Mouse (Mus musculus): ENCODE results near the gene Shc3.
A peak's percentile ranks its signal among the peaks of the same experiment; 100 is the strongest.

Shc3 gene

DNA sequence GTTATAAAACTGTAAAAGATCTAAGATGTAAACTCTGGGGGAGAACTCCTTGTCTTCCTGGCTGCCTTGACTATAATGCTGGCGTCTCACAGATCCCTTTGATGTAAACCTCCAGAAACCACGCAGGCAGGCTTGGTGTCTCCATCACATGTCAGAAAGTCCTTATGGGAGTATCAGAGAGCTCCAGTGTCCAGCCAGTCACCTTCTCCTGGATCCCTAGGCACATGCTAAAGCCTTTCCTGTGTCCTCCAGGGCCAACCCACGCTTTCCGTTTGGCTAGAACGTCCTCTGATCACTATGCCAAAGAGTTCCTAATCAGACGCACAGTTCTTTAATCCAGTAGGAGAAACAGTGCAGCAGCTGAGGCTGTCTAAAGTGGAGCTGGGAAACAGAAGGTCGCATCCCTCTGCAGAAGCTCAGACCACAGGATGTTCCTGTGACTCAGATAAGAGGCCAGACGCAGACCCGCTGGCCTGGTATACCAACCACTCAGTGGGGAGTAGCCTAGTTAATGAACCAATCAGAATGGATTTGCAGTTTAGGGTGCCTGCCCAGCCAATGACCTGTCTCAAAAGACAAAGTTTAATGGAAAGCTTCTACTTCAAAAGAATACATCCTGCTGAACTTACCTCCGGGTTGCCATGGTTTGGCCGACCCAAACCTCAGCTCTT lies 88.7 kb downstream of the Shc3 start:
- DNase-seq (ENCODE audit: low spot score in 2 of 2) = no peak

DNA sequence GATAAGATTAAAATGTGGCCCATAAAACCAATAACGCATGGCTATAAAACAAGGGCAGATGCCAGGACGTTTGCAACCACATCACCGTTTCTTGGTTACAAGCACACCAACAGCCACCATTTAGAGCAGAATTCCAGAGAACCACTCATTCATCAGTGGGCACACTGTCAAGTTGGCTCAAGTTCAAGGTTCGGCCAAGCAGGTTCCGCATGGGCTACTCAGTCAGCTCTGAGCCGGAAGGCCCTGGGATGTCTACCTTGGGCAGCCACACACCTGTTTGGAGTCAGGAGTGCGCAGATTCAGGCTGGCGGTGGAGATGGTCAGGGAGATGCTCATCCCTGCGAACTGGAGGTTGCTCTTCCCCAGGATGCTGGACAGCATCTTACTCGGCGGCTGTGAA lies 89.4 kb downstream of the Shc3 start:
- no peak for DNase-seq (ENCODE audit: low spot score in 2 of 2)

DNA sequence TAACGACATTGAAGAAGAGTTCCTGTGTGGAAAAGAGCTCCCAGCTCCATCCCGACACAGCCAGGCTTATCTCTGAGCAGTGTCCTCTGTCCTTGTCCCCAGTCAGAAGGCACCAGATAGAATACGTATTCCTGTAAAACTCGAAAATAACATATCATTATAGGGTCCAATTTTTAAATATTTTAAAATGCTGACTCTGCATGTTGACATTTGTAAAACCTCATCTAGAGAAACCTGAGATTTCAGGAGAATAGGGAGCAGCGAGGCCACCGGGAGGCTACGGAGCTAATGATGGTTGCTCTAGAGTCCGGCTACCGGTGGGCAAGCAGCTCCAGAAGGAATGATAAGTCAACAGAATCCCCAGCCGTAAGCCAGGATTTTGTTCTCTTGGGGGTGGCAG lies 92.2 kb downstream of the Shc3 start:
- DNase-seq (ENCODE audit: low spot score in 2 of 2) = no peak

DNA sequence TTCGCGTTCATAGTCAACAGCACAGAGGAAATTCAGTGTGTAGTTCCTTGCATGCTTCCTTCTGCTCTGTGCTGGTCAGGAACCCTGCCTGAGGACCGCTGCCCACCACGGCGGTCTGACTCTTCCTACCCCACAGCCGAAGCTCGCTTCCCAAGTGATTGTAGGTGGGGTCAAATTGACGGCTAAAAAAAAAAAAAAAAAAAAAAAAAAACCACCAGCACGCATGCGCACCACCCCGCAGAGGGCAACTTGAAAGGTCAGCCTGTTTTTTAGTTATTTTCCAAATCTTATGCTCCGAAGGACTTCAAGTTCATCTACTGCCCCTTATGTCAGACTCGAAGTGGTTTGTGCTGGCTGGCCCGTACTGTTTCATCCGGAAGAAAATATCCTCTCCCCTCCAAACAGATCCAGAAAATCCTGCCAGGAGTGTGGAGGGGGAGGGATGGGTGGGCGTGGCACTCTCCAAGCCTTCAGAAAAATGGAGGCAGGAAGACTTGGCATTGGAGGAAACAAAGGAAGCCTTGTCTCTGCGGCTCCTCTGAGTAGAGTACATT lies 100.4 kb downstream of the Shc3 start:
- no peak for DNase-seq (ENCODE audit: low spot score in 2 of 2)

DNA sequence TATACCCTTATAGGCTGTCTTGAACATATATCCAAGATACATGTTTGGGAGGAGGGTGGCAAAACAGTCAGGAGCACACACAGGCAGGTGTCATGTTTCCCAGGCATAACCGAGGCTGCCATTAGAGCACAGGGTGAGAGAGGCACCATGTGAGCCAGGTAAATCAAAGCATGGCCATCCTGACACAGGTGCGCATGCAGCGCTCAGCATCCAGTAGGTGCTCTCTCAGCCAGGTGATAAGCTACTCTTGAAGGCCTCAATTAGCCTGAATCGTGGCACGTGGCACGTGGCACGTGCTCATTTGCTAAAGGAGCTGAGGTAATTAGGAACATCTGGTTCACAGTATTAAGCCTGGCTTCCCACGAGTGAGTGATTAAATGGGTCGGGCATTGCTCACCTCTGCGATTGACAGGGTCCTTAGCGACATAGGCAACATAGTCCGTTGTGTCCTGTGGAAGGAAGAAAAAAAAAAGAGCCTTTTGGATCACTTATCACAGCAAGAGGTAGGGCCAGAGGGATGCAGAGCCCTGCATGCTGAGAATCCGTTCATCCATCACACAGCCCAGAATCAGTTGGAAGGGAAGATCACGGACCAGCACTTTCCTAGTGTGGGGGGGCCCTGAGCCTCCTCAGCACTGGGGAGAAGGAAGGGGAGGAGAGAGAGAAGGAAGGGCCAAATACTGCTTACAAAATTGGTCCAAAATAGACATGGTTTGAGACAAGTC lies 102.9 kb downstream of the Shc3 start:
- no peak for DNase-seq (ENCODE audit: low spot score in 2 of 2)

DNA sequence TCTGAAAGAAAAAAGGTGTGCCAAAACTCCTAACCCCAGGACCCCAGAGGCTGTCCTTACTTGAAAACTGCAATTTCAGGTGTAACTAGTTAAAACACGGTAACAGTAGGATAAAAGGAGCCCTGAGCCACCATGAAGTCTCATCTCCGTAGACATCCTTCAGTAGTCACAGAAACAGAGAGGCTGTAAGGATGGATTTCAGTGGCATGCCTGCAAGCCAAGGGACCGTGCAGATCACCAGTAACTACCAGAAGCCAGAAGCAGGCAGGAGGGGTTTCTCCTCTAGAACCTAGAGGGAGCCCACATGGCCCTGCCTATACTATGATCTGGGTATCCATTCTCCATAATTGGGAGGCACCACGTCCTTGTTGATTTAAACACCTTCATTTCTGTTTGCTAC lies 104.9 kb downstream of the Shc3 start:
- DNase-seq (ENCODE audit: low spot score in 2 of 2) = no peak

DNA sequence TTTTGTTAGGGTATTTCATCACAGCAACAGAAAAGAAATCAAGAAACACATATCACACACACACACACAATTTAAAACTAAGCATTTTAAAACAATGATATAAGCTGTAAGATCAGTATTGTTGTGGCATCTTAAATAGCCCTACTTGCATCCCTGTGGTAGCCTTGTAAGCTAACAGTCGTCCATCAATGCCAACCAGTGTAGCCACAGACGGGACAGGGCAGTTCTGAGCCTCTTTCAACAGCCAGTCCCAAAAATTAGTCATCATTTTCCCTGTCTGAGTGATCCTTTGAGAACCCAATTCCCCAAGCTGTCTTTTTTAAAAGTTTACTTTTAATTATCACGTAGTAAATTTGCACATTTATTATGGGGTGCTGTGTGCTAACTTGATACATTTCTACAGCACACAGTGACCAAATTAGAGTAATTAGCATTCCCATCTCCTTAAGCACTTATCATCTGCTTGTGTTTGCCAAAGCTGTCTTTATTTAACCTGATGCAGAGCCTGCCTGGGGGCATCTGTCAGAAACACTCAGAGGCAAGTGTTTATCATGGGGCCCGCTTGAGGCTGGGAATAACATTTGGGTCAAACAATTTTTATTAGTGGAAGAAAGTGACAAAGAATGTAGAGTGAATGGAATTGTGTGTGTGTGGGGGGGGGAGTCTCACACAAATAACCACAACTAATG lies 112.9 kb downstream of the Shc3 start:
- no peak for DNase-seq (ENCODE audit: low spot score in 2 of 2)

DNA sequence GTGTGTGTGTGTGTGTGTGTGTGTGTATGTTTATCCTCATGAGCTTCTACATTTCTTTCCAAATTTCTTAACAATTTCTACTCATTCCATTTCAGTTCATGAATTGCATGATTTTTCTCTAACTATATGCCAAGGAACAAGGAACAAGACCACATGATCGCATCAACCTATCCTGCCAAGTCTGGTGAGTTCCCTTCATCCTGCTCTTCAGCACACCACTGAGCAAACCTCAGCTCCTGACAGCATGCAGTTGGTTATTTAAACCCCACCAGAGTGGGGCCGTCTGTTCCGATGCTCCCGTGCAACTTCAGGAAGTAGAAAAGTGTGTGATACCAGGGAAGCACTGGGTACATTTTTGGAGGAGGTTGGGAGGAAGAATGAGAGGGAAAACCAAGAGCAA lies 122.7 kb downstream of the Shc3 start:
- no peak for DNase-seq (ENCODE audit: low spot score in 2 of 2)

DNA sequence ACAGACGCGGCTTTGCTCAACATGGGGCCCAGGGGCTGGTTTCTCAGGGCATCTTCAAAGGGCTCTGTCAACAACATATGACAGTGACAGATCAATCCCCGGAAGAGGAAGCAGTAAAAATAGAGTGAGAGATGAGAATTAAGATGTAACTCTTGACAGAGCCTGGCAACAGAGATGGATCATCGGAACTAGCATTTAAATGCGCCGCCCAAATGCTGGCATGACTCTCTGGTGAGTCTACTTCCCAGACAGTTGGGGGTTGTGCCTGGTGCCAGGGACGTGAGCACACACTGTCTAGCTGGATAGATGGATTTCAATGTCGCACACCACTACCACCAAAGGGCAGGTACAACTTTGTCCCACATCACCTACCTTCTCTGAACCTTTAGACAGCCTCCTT lies 126.3 kb downstream of the Shc3 start:
- DNase-seq (ENCODE audit: low spot score in 2 of 2) = no peak

DNA sequence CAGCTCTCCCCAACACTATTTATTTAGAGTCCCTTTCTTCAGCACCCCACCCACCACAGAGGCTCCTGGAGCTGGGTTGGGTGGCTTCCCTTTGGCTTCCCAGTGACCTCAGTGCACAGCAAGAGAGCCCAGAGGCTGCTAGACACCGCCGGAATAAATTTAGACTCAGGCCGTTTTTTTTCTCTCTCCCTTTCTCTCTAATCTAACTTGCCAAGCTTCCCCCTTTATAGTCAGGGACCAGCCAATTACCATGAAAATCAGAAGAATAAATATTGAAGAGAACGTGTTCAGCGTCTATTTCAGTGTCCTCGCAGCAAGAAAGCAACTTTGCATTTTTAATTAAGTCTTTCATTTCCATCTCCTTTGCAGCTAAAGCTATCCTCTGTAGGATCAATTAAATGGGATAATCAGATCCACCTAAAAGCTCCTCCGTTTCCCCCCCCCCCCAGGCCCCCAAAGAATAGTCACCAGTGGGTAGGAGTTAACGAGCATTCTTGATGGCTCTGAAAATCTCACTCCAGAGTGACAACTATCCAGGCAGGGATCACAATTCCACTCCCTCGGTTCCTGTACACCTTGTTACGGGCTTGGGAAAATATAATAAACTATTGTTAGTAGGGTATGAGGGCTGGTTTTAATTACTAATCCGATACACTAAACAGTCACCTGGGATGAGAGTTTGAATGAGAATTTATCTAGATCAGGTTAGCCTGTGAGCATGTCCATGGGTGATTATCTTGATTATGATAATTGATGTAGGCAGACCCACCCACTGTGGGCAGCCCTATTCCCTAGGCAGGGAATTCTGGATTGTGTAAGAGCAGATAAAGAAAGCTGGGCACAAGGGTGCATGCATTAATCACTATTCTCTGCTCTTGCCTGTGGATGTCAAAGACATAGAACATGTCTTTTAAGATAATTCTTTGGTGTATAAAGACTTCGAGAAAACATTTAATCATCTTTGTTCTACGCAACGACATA lies 131.8 kb downstream of the Shc3 start:
- no peak for DNase-seq (ENCODE audit: low spot score in 2 of 2)

DNA sequence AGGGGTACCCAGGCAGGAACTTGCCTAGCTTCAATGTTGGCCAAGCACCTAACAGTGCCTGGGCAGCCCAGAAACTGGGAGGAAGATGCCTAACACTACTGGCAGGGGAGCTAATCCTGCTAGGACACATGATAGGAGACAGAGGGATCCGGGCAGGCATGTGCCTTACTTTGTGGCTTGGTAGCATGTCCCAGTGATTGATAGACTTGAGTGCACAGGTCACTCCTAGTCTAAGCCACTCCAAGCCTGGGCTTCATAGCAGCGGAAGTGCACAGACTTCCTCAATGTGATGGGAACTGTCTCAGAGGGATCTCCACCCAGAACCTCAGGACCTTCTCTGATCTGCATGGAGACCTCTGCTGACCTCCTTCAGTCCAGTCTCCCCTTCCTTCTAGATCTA lies 134.1 kb downstream of the Shc3 start:
- no peak for DNase-seq (ENCODE audit: low spot score in 2 of 2)

DNA sequence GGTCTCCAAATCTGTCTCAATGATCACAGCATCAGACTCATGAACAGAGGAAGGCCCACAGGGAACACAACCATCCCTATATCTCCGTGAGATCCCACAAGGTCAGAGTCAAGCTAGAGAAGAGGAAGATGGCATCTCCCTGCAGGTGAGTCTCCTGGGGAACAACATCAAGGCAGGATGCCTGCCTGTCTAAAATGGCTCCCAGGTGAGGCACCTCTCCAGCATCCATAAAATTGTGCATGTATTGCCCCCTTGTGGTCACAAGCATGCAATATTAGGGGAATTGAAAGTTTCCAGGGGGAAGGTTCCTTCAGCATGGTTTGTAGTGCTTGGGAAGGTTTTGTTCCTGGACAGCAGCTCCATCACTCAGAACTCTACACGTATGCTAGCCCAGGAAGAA lies 134.8 kb downstream of the Shc3 start:
- DNase-seq (ENCODE audit: low spot score in 2 of 2) = no peak

DNA sequence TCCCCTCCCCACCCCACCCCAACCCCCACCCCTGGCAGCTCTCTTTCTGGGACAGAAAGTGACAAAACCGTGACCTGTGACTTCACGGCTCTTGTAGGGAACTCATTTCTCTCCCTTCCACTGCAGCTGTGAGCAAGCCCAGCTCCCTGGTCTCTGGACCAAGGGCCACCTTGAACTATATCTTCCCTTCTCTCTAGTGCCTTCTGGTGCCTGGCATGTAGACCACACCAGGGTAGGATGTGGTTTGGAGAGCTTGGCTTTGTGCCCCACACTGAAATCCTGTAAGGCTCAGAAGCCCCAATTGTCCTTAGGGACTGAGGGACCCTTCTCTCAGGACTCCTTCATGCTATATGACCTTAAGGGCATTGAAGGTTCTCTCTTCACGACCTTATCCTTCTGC lies 135.8 kb downstream of the Shc3 start:
- no peak for DNase-seq (ENCODE audit: low spot score in 2 of 2)

DNA sequence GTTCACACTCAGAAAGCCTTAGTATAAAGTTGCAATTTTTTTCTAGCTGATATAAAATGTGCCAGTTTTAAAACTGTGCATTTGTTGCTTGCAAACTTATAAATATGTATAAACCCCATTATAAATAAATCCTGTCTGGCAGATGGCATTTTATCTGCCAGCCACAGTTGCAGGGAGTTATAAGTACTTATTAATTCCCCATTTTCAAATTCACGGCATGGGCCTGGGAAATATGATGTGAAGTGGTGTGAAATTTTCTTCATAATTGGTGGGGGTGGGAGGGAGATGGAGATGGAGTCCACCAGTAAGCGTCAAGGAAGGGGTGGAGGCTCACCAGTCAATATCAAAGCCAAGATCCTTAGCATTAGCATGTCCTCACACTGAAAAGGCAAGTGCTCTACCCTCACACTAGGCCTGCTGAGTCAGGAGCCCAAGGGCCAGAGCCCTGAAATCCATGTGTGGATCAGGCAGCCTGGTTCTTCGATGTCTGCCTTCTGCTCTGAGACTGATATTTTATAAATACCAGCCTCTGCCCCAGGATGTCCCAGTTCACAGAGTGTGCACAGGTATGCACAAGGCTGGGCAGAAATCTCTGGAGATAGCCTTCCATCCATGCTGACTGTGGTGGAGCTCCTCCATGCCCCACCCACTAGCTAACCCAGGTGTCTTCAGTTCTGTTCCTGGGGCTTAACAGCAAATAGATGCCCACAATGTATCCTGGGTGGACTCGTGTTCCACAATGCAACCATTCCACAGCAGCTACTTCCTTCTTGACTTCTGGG lies 143.4 kb downstream of the Shc3 start:
- no peak for DNase-seq (ENCODE audit: low spot score in 2 of 2)

DNA sequence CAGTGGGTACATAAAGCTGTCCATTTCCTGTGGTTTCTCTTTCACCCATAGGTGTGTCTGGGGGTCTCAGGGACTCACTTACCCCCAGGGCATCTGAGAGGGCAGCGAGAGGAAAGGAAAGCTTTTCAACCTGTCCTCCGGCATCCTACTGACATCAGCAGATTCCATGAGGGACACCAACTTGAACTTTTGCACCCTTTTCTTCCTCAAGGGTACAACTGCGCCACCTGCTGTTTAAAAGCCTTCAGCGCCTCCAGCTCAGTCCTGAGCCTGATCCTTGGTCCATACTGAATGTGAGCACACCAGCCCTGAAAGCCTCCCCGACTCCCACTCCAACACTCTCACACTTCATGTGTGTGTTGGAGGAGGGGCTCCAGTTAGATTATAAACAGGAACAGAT lies 144.6 kb downstream of the Shc3 start:
- no peak for DNase-seq (ENCODE audit: low spot score in 2 of 2)

DNA sequence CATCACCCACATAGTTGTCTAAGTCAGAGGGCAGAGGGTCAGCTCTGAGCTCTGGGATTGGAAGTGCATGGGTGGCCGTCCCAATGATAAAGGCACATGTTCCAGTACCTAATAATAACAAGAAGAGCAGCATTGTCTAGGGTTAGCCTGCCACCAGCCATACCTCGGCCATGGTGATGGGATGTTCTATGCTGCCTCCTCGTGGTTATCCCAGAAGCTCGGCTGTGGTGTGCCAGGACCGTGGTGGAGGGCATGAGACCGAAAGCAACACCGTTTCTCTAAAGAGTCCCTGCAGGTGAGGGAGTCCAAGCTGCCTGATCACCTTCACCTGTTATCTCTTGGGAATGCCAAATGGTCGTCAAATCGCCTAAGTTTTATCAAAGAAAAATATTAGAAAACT lies 145.6 kb downstream of the Shc3 start:
- no peak for DNase-seq (ENCODE audit: low spot score in 2 of 2)

DNA sequence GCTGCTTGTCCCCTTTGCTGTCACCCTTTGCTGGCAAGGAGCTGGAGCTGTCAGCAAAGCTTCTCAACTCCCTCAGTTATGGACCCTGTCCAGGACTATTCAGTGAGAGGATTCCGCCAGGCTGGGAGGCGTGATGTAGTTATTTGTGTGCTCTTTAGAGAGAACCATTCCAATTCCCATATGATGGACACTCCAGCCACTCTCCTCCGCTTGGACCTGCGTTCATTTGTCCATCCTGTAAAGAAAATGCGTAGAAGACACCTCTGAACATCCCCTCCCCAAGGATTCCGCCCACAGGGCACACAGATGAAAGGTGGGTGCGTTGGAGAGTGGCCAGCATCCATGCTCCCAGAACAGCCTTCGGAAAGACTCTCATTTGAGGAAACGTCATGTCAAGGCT lies 148.4 kb downstream of the Shc3 start:
- DNase-seq (ENCODE audit: low spot score in 2 of 2) = no peak

DNA sequence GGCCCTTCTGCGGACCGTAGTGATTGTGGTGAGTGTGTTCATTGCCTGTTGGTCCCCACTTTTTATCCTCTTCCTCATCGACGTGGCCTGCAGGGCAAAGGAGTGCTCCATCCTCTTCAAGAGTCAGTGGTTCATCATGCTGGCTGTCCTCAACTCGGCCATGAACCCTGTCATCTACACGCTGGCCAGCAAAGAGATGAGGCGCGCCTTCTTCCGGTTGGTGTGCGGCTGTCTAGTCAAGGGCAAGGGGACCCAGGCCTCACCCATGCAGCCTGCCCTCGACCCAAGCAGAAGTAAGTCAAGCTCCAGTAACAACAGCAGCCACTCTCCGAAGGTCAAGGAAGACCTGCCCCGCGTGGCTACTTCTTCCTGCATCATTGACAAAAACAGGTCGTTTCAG lies 149.7 kb downstream of the Shc3 start:
- no peak for DNase-seq (ENCODE audit: low spot score in 2 of 2)

DNA sequence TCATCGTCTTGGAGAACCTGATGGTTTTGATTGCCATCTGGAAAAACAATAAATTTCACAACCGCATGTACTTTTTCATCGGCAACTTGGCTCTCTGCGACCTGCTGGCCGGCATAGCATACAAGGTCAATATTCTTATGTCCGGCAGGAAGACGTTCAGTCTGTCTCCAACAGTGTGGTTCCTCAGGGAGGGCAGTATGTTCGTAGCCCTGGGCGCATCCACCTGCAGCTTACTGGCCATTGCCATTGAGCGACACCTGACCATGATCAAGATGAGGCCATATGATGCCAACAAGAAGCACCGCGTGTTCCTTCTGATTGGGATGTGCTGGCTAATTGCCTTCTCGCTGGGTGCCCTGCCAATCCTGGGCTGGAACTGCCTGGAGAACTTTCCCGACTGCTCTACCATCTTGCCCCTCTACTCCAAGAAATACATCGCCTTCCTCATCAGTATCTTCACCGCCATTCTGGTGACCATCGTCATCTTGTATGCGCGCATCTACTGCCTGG lies 150.2 kb downstream of the Shc3 start:
- DNase-seq (ENCODE audit: low spot score in 2 of 2) = no peak

DNA sequence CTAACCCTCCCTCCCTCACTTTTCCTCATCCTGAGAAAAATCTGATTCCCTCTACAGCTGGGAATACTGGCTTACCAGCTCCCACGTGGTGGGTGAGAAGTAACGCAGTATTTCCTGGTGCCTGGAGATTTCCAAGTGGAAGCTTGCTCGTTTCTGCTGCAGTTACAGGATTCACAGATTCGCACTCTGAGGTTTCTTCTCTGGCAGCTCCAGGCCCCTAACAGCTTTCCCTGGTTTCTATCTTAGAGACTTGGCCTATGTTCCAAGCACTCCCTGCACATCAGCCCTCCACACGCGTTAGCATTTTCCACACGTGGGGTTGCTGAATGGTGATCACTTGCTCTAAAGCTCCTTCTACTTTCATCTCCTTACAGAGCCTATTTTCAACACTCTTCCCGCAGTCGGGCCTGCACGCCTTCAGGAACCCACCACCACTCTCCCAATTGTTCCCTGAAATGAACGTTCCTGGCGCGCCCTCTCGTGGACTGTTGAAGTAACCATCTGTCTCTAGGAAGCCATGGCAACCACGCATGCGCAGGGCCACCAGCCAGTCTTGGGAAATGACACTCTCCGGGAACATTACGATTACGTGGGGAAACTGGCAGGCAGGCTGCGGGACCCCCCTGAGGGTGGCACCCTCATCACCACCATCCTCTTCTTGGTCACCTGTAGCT lies 150.8 kb downstream of the Shc3 start:
- peak; percentile 93 for DNase-seq (ENCODE audit: low spot score in 2 of 2)

Data from right cerebral cortex, postnatal 36 days (tissue).